Mouse (Mus musculus): Measurements from ENCODE around the gene Rrp9.

DNA sequence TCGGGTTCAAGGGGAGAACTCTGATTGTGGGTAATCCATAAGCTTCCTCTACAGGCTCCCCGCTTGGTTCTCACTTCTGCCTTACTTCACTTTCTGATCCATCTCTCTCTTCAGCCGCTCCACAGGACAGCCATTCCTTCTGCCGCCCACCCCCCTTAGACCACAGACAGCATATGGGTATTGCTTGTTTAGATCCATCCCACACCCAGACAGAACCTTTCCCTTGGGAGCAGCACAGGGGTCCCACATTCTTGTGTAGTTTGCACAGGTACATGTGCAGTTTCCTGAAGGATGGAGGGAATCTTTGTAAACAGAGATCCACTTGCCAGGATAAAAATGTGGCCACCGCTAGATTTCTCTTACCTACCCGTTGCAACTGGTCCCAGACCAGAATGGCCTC is 23.4 kb upstream of the Rrp9 start:
- TF ChIP-seq CTCF (IDR thresholded peaks at IDR 0.05; ENCODE audit: low read depth), result no peak
- no peak for TF ChIP-seq EP300 (optimal IDR thresholded peaks at IDR 0.05)

Data from stomach, postnatal 0 days (tissue).